Mouse (Mus musculus) hindlimb bud, embryonic 11.5 days (tissue): ENCODE data around the gene Chfr.

Source experiments
- DNase-seq: peaks from one replicate; pipeline ENCODE4 v3.0.0-alpha.2; 2012; ENCODE audit warnings: low read depth, low spot score; ENCODE audit errors: extremely low spot score

Gene Chfr

DNA sequence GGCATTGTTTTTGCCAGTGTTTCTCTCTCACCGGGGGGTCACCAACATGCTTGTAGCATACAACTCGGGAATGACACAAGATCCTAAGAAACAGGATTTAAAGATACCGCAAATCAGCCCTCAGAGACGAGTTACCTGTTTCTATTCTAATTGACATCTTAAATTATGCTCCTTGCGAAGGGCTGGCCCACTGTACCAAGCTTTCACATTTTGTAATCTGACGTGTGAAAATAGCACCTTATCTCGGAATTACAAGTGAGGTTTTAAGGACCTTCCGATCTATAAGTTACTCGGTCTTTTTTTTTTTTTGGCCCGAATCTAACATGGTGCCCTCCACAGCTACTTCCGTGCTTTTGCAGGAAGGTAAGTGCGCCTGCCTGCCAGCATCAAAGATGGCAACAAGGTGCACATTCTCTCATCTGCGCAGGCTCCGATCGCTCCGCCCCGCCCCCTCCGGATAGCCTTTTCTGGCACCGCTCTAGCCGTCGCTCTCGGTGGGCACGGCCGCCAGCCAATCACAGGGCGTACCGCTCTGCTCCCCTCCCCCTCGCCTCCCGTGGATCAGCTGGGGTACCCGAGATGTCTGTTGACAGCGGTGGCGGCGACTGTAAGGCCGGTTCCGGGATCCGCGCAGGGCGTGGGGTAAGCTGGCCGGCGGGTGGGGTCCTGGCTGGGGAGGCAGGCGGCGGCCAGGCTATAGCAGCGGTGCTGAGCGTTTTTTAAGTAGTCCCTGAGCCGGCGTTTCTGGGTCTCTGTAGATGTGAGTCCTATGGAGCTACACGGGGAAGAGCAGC lies at the start of gene Chfr:
Gene Chfr, plus strand, starts transcription at position 550 of the 794 bp plus-strand sequence.
- DNase-seq: peak; percentile 86

DNA sequence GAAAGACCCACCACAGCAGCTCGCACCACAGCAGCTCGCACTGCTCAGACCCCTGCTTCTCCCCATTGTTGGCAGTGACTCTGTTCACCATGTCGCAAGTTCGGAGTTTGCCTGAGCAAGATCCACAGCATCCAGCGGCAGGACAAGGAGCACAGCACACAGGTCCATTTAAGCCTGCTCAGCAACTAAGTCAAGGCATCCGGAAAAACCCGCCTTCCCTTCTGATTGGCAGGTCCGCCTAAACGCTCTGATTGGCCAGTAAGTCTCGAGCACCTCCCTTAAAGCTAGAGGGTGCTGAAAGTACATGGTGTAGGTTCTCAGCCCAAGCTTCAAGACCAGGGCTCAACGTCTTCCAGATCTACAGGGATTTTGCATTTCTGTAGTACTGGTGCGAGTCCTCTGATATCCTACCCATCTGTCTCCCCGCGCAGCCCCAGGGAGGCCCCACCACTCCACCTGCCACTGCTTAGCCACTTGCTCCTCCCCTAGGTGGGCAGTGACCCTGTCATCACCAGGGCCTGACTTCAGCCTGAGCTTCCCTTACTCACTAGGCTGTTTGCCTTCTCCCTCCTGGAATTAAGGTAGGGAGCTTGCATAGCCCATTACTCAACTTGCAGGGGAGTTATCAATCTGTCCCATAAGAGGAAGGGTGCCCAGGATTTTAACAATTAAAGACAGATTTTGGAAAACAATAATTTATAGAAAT lies 49.3 kb upstream of the Chfr start:
- DNase-seq: no peak

DNA sequence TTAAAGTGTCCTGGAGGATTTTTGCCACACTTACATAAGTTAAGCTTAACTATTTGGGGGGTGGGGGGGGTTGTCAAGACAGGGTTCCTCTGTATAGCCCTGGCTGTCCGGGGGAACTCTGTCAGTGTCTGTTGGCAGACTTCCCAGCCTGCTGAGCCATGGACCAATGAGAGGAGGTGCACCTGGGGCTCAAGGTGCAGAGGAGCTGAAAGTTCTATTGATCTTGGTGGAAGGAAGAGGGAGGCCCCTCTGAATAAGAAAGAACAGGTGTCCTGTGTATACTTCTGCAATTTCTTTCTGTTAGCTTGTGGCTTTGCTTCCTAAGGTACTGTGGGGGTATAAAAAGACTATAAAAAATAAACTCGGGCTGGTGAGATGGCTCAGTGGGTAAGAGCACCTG lies 44.1 kb upstream of the Chfr start:
- no peak for DNase-seq

DNA sequence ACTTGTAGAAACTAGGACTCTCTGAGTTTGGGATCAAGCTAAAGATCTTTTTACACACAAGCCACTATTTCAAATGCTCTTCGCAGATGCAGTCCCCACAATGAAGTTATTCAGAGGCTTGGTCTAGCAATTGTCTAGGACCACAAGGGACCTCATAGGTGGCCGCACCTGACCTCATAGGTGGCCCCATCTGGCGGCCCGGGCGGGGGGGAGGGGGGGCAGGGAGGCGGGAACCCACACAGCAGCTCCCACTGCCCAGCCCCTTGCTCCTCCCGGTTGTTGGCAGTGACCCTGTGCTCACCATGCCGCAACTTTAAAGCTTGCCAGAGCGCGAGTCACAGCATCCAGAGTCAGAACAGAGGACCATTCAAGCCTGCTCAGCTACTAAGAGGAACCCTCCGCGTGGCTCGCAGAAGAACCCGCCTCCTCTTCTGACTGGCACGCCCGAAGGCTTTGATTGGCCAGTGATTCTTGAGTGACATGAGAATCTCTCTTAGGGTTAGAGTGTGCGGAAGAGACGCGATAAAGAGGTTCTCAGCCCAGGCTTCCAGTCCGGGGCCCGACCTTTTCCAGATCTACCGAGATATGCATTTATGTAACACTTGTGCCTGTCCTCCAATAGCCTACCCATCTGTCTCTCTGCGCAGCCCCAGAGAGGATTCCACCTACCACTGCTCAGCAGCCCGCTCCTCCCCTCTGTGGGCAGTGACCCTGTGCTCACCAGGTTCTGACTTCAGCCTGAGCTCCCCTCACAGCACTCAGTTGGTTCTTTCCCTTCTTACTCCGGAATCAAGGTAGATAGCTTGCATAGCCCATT lies 41.4 kb upstream of the Chfr start, which contains the start of gene Gm35315:
Gene Gm35315, minus strand, starts transcription at position 391 of the 817 bp plus-strand sequence.
- peak; percentile 85 for DNase-seq

DNA sequence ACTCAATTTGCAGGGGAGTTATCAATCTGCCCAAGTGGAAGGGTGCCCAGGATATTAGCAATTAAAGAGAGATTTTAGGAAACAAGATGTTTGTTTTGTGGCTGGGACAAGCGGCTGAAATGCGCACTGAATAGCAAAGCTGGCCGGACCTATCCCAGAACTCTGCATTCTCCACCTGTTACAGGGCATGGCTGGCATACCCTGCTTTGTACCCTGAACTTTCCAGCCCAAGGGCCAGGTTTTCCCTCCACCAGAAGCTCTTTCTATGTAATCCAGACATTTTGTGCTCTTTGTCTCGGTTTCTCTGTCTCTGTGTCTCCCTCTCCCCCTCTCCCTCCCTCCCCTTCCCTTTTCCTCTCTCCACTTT lies 40.8 kb upstream of the Chfr start:
- no peak for DNase-seq

DNA sequence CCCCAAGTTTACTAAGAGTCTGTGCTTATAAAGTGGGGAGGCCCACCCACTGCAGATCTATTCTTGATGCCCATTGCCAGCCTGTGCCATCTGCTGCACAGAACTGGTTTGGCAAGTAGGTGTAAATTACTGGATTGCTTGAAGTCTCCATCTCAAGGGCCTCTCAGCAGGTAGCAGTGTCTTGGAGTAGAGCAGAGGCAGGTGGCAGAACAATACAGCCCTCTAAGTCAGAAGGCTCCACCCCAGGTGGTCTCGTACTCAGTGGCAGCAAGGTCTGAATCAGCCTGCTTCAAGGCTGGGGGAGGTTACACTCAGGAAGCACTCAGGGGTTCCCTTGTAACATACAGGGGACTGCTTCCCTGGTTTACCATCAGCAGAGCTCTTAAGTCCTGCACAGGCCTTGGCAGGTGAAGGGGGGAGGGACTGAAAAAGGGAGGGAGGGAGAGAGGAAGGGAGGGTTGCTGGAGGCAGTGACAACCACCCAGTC lies 36.6 kb upstream of the Chfr start:
- no peak for DNase-seq

DNA sequence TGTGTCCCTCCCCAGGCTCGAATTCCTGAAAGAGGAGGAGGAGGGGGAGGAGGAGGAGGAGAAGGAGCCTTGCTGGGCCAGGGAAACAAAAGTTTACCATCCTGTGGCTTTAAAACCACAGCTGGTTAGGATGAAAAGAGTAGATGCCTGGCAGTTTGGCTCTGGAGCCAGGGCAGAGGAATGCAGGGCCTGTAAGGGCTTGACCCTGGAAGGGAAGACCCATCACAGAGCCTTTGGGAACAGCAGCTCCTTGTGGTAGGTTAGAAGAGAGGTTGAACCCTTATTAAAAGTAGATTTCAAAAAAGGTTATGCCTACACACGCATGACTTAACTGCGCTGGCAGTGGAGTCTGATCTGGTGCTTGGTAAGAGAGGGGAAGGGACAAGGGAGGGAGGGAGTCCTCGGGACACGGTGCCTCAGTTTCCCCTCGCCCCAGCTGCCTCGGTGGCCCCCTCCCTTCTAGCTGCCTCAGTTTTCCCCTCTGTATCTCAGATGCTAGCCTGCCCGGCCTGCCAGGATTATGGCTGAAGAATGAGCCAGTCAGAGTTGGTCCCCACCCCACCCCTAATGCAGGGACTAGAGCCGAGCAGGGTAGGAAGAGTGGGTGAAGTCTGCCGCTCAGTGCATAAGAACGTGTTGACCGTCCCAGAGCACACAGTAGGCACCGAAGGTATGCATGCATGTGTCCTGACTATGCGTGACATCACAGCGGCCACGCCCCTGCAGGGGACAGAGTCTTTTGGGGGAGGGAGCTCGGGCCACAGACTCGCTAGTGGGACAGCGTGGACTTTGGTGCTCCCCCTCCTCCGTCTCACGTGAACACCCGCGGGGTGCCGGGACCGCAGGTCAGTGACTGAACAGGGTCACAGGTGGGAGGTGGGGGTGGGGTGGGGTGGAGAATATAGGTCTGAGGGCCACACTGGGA lies 35.7 kb upstream of the Chfr start, which contains the start of gene Plcxd1:
Gene Plcxd1, plus strand, starts transcription at position 314 of the 925 bp plus-strand sequence.
- DNase-seq: no peak

DNA sequence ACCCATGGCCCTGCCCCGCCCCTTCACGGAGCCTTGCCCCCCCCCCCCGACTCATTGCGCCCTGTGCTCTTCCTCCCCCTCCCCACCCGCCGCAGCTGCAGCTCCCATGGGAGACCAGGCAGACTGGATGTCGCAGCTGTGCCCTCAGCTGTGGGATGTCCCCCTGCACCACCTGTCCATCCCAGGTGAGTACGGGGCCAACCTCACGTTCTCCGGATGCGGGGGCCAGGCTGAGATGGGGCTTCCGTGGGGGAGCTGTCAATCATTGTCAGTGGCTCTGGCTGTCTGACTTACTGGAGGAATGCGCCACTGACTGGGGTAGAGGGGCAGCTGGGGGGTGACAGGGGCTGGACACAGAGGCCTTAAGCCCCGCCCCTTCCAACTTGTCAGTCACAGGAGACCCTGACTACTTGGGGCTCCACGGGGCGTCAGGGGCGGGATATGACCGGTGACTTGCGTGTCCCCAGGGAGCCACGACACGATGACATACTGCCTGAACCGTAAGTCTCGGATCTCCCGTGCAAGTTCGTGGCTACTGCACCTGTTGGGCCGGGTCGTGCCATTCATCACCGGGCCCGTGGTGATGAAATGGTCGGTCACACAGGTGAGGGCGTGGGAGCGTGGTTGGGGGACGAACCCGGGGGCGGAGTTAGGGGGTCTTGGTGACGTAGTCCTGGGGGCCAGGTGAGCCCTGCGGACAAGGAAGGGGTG lies 34.6 kb upstream of the Chfr start:
- no peak for DNase-seq

DNA sequence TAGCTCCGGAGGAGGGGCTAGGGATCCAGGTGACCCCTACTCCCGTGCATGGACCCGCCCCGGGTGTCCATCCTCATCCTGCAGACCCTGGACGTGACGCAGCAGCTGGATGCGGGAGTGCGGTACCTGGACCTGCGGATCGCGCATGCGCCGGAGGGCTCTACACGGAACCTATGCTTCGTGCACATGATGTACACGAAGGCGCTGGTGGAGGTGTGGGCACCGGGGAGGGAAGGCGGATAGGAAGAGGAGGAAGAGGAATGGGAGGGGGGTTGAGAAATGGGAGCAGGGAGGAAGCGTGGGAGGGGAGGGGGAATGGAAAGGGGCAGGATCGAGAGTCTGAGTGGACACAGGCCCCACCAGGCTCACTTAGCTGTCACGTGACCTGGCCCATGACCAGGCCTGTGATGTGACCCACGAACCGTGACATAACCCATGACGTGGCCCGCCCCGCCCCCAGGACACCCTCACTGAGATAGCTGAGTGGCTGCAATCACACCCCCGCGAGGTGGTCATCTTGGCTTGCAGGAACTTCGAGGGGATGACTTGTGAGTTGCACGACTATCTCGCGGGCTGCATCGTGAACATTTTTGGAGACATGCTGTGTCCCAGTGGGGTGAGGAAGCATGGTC lies 33.8 kb upstream of the Chfr start:
- no peak for DNase-seq

DNA sequence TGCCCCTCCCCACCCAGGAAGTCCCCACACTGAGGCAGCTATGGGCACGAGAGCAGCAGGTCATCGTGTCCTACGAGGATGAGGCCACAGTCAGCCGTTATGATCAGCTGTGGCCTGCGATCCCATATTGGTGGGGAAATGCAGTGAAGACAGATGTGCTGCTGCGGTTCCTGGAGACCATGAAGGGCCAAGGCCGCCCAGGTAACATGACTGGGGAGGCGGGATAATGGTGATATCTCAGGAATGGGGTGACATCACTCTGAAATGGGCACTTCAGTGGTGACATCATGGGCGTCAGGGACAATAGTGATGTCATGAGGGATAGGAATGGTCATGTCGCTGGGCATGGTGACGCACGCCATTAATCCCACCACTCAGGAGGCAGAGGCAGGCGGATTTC lies 33.2 kb upstream of the Chfr start:
- DNase-seq: no peak

DNA sequence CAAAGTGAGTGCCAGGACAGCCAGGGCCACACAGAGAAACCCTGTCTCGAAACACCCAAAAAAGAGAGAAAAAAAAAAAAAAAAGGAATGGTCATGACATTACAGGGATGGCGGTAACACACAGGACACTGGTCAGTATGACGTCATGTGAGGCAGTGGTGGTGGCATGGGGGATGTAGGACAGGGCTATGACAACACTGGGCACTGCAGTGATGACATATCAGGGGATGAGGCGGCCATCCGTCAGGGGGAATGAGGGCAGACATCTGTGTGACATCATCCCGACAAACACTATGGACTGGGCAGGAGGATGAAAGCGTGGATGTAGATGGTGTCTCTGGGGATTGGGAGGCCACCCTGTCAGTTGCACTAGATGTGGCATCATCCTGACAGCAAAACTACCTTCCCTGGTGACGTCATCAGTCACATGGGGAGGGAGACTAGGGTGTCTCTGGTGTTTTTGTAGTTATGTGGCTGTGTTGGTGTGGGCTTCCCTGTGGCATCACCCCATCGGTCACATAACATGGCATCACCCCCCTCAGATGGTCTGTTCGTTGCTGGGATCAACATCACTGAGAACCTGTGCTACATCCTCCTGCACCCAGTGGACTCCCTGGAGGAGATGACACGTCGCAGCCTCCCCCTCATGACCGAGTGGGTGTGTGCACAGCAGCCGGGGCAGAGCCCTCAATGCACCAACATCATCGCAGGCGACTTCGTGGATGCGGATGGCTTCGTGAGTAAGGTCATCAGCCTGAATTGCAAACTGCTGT lies 32.6 kb upstream of the Chfr start:
- no peak for DNase-seq

DNA sequence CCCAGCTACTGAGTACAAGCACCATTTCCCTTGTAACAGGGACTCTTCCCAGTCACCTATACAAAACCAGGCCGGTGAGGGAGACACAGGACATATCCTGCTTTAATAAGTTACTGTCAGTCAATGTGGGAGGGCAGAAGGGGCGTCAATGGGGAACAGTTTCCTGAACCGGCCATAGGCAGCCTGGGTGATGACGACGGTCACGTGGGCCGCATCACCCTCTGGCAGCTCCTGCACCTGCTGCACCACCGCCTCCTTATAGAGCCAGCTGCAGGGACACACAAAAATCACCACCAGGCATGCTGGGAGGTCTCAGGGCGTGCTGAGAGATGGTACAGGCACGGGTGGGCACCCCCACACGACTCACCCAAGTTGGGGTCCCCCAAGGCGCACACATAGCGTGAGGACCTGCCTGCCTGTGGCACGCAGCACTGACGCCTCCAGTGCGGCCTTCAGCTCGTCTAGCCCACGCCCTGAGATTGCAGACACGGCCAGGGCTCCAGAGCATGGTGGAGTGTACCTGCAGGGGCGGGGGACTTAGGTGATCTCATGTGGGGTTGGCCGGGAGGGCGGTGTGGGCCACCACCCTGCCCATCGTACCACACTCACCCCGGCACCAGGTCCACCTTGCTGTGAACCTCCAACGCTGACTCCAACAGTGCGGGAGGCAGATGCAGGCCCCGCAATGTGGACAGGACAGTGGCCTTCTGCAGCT lies 31.6 kb upstream of the Chfr start:
- DNase-seq: no peak

DNA sequence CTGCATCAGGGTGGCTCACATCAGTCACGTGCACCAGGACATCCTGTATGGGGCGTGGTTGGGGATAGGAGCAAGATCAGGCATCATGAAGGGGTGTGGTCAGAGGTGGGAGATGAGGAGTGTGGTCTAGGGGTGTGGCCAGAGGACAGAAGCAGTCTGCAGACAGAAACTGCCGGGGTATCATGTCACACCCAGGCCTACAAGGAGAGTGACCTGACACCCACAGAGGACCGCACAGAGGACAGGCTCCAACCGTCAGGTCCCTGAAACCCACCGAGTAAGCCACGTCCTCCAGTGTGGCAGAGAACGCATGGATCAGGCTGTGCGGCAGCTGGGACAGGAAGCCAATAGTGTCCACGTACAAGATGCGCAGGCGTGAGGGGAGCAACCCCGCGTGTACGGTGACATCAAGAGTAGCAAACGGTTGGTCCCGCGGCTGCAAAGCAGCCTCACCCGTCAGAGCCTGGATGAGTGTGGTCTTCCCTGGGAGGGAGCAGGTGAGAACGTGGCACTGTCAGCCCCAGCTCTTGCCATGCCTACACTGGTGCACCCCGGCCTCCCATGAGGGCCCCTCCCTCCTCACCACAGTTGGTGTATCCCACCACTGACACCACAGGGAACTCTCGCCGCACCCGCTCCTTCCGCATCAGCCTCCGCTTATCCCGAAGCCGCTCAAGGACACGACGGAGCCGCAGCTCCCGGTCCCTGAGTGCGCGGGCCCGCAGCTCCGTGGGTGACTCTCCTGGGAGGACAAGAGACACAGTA lies 30.8 kb upstream of the Chfr start:
- no peak for DNase-seq

DNA sequence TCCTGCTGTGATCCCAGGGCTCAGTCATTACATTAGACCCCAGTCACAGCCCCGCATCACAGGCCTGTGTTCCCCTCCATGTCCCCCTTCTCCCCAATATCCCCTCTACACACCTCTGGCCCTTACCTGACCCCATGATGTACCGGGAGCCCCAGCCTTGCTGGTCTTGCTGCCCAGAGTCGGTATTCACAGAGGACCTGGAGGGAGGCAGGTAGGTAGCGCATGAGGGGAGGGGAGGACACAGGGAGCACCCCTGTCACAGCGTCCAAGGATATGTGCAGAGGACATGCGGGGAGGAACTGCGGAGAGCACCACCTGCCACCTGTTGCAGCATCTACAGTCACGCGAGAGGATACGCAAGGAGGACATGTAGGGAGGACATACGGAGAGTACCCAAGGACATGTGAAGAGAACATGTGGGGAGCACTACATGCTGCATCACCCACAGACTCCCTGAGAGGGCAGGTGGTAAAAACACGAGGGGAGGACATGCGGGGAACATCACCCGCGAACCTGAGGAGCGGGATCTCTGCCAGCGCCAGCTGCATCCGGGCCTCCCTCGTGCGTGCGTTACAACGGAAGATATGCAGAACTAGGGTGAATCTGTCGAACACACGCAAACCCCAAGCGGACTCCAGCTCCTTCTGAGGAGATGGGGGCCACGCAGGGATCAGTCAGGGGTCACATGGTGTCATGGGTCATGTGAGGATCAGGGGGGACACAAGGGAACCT lies 29.3 kb upstream of the Chfr start:
- no peak for DNase-seq

DNA sequence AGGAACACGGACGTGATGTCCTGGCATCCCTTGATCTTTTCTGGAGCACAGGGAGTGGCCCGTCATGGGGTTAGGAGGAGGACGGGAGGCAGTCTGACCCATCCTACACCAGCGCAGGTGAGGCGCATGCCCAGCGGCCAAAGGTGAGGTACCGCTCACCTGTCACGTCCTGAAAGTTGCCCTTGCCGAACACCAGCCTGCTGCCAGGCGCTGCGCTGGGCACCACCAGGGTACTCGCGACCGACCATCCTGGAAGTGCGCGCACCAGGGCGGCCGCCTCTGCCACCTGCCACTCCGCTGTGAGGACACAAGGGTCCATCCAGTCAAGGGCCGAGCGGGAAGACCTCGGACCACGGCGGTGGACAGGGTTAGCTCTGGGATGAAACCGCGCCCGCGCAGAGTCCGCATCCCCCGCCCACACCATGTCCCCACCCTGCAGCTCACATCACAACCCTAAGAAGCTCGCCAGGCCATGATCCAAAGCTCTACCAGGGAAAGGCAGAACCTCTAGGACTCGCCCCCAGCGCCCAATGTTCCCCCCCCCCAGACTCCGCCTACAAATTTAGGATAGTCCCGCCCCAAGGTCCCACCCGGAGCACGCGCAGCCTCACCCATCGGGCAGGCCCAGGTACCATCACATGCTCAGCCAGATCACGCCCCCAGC lies 28.6 kb upstream of the Chfr start:
- DNase-seq: no peak
